Mouse (Mus musculus): ENCODE results near the gene Gstp1. TPM values are rescaled to one million over a fixed set of nuclear protein-coding genes. Genes with fewer than 3 reads are reported as not detected.
A peak's percentile ranks its signal among the peaks of the same experiment; 100 is the strongest.
"Not testable (repeated sequence)": the region's sequence is repeated elsewhere in the genome, so short reads cannot be mapped to it uniquely, and the experiment has no call there.

Gstp1 gene
- total and polyA plus RNA-seq, 2 experiments, result 456 to 1,374 TPM

- DNase-seq (ENCODE audit: extremely low read depth, low read depth, low spot score), result peak; percentile 89
- 0 out of 2 replicates have a peak, but pooled peaks have one; percentile 18 for TF ChIP-seq POLR2A (IDR thresholded peaks at IDR 0.05; ENCODE audit: extremely low read depth, insufficient read depth, low read length)
- not testable (repeated sequence) for H3K79me2 ChIP-seq (ENCODE audit: control insufficient read depth, insufficient read depth, low read length); H3K36me3 ChIP-seq (ENCODE audit: control insufficient read depth, insufficient read depth, low read length); H3K27me3 ChIP-seq (ENCODE audit: control insufficient read depth, insufficient read depth, low read length)
- Histone ChIP-seq H3K27ac (replicated peaks; ENCODE audit: insufficient read depth, low read depth, low read length) (peak overlapping the region; percentile 100), H3K4me3 (ENCODE audit: insufficient read depth, low read depth, low read length) (peak overlapping the region; percentile 69), H3K9ac (ENCODE audit: low read depth, low read length) (peak overlapping the region; percentile 81), H3K4me1 (ENCODE audit: control insufficient read depth, insufficient read depth, low read length) (peaks cover 29% of the 10 kb centered on the region)
- WGBS, result 27% methylated on average over 2 of the region's 2 CpGs
Measured at GRCm38 (mm10) chr19:4068242-4068641, 30.5 kb upstream of the Gstp1 start.

- Histone ChIP-seq H3K27me3 (ENCODE audit: control insufficient read depth, insufficient read depth, low read length) (no peaks in the 10 kb centered on the region), H3K27ac (replicated peaks; ENCODE audit: insufficient read depth, low read depth, low read length) (peak overlapping the region; percentile 100), H3K79me2 (ENCODE audit: control insufficient read depth, insufficient read depth, low read length) (no peaks in the 10 kb centered on the region), H3K36me3 (ENCODE audit: control insufficient read depth, insufficient read depth, low read length) (no peaks in the 10 kb centered on the region), H3K4me3 (ENCODE audit: insufficient read depth, low read depth, low read length) (no peak overlapping the region), H3K4me1 (ENCODE audit: control insufficient read depth, insufficient read depth, low read length) (peaks cover 22% of the 10 kb centered on the region), H3K9ac (ENCODE audit: low read depth, low read length) (peak overlapping the region; percentile 81)
- TF ChIP-seq POLR2A (IDR thresholded peaks at IDR 0.05; ENCODE audit: extremely low read depth, insufficient read depth, low read length), result no peak
- TF ChIP-seq CTCF (IDR thresholded peaks at IDR 0.05; ENCODE audit: low read depth, low read length), result no peak
- no peak for DNase-seq (ENCODE audit: extremely low read depth, low read depth, low spot score)
Measured at GRCm38 (mm10) chr19:4066877-4067276, 29.1 kb upstream of the Gstp1 start.

DNA sequence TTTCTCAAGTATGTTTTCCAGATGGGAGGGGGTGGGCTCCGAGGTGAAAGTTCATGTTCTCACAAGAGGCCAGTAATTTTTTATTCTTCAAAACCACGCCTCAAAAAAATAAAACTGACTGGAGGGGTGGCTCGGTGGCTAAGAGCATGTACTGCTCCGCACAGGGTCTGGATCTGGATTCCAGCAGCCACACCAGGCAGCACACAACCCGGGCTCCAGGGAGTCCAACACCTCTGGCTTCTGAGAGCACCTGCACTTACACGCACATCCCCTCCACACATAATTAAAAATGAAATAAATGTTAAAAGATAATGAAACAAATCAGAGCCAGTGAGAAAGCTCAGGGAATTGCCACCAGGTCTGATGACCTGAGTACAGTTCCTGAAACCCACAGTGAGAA, 28.5 kb upstream of the Gstp1 start:
- H3K27ac ChIP-seq (replicated peaks; ENCODE audit: insufficient read depth, low read depth, low read length), result peak overlapping the region; percentile 88

GRCm38 (mm10) chr19:4064501-4064900, 26.7 kb upstream of the Gstp1 start:
- 0% methylated on average over 5 of the region's 11 CpGs for WGBS
- H3K9ac ChIP-seq (ENCODE audit: low read depth, low read length); H3K79me2 ChIP-seq (ENCODE audit: control insufficient read depth, insufficient read depth, low read length); H3K36me3 ChIP-seq (ENCODE audit: control insufficient read depth, insufficient read depth, low read length); DNase-seq (ENCODE audit: extremely low read depth, low read depth, low spot score); H3K27me3 ChIP-seq (ENCODE audit: control insufficient read depth, insufficient read depth, low read length); H3K4me3 ChIP-seq (ENCODE audit: insufficient read depth, low read depth, low read length); H3K27ac ChIP-seq (replicated peaks; ENCODE audit: insufficient read depth, low read depth, low read length): not testable (repeated sequence)
- peaks cover 13% of the 10 kb centered on the region for H3K4me1 ChIP-seq (ENCODE audit: control insufficient read depth, insufficient read depth, low read length)

More for the DNA sequence above, 28.5 kb upstream of the Gstp1 start:
- no peaks in the 10 kb centered on the region for H3K27me3 ChIP-seq (ENCODE audit: control insufficient read depth, insufficient read depth, low read length)
- 11% methylated on average over 6 of the region's 6 CpGs for WGBS
- H3K4me1 ChIP-seq (ENCODE audit: control insufficient read depth, insufficient read depth, low read length), result peaks cover 17% of the 10 kb centered on the region
- TF ChIP-seq CTCF (IDR thresholded peaks at IDR 0.05; ENCODE audit: low read depth, low read length), result no peak
- peak; percentile 80 for TF ChIP-seq POLR2A (IDR thresholded peaks at IDR 0.05; ENCODE audit: extremely low read depth, insufficient read depth, low read length)
- H3K4me3 ChIP-seq (ENCODE audit: insufficient read depth, low read depth, low read length), result peak overlapping the region; percentile 22
- no peaks in the 10 kb centered on the region for H3K79me2 ChIP-seq (ENCODE audit: control insufficient read depth, insufficient read depth, low read length)
- peak overlapping the region; percentile 71 for H3K9ac ChIP-seq (ENCODE audit: low read depth, low read length)
- DNase-seq (ENCODE audit: extremely low read depth, low read depth, low spot score), result peak; percentile 83
- no peaks in the 10 kb centered on the region for H3K36me3 ChIP-seq (ENCODE audit: control insufficient read depth, insufficient read depth, low read length)

GRCm38 (mm10) chr19:4063357-4063756, 25.6 kb upstream of the Gstp1 start:
- not testable (repeated sequence) for H3K79me2 ChIP-seq (ENCODE audit: control insufficient read depth, insufficient read depth, low read length); H3K36me3 ChIP-seq (ENCODE audit: control insufficient read depth, insufficient read depth, low read length); H3K9ac ChIP-seq (ENCODE audit: low read depth, low read length); H3K27me3 ChIP-seq (ENCODE audit: control insufficient read depth, insufficient read depth, low read length)
- WGBS, result 21% methylated on average over 4 of the region's 4 CpGs
- H3K4me3 ChIP-seq (ENCODE audit: insufficient read depth, low read depth, low read length), result 0 out of 2 replicates have a peak overlapping the region, but pooled peaks have one; percentile 4
- peak; percentile 68 for DNase-seq (ENCODE audit: extremely low read depth, low read depth, low spot score)
- peaks cover 16% of the 10 kb centered on the region for H3K4me1 ChIP-seq (ENCODE audit: control insufficient read depth, insufficient read depth, low read length)
- 0 out of 2 replicates have a peak overlapping the region, but pooled peaks have one; percentile 13 for H3K27ac ChIP-seq (replicated peaks; ENCODE audit: insufficient read depth, low read depth, low read length)

DNA sequence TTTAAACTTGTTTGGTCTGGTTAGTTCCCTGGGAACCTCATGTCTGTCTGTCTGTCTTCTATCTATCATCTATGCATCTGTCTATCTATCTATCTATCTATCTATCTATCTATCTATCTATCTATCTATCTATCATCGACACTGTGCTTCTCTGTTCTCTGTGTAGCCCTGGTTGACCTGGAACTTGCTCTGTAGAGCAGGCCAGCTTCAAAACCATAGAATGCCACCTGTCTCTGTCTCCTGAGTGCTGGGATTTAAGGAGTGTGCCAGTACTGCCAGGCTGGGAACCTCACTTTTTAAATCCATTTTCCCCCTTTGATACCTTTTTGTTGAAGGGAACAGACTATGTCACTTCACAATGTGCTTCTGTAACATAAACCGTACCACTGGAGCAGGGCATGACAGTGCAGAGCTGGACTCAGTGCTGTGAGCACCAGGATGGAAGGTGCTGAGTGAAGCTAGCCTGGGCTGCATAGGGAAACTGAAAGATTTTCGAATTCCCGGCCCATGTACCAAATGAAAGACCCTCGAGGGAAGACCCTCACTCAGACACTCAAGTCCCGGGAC, 23.2 kb upstream of the Gstp1 start:
- H3K4me1 ChIP-seq (ENCODE audit: control insufficient read depth, insufficient read depth, low read length), result peaks cover 20% of the 10 kb centered on the region
- TF ChIP-seq POLR2A (IDR thresholded peaks at IDR 0.05; ENCODE audit: extremely low read depth, insufficient read depth, low read length) (peak; percentile 53; the same call in 1 of the 2 replicates), CTCF (IDR thresholded peaks at IDR 0.05; ENCODE audit: low read depth, low read length) (no peak)
- no peak for DNase-seq (ENCODE audit: extremely low read depth, low read depth, low spot score)
- no peaks in the 10 kb centered on the region for H3K79me2 ChIP-seq (ENCODE audit: control insufficient read depth, insufficient read depth, low read length)
- peak overlapping the region; percentile 7; the same call in 1 of the 2 replicates for H3K9ac ChIP-seq (ENCODE audit: low read depth, low read length)
- no peaks in the 10 kb centered on the region for H3K36me3 ChIP-seq (ENCODE audit: control insufficient read depth, insufficient read depth, low read length)
- H3K4me3 ChIP-seq (ENCODE audit: insufficient read depth, low read depth, low read length), result no peak overlapping the region
- WGBS, result 34% methylated on average over 6 of the region's 6 CpGs
- peak overlapping the region; percentile 70 for H3K27ac ChIP-seq (replicated peaks; ENCODE audit: insufficient read depth, low read depth, low read length)
- H3K27me3 ChIP-seq (ENCODE audit: control insufficient read depth, insufficient read depth, low read length), result no peaks in the 10 kb centered on the region

All from liver, adult 2 months (tissue).